Mouse (Mus musculus) heart, postnatal 0 days (tissue): ENCODE results near the gene Cabcoco1. TPM values are rescaled to one million over a fixed set of nuclear protein-coding genes. Genes with fewer than 3 reads are reported as not detected.

Experiments
- ATAC-seq: fragments of 200-750 bp; cut with Nextera tagmentation; 2 replicates; pipeline ENCODE4 v1.8.0; 2017; ENCODE audit warnings: low read depth, moderate number of reproducible peaks, moderate library complexity; ENCODE audit not compliant: insufficient read depth
- DNase-seq: peaks from one replicate; pipeline ENCODE4 v3.0.0-alpha.2; 2016; ENCODE audit warnings: low spot score
- H3K27ac ChIP-seq: fragments of 300-500 bp; sonication (generic); 2 replicates; pipeline ENCODE4 v1.5.1; 2014; ENCODE audit warnings: low read depth, mild to moderate bottlenecking
- H3K27me3 ChIP-seq: fragments of 300-500 bp; sonication (generic); 2 replicates; pipeline ENCODE4 v1.6.1; 2014; ENCODE audit warnings: low read length, mixed read lengths; ENCODE audit not compliant: control insufficient read depth, insufficient read depth
- H3K36me3 ChIP-seq: fragments of 300-500 bp; sonication (generic); replicated peaks from 2 replicates; pipeline ENCODE4 v1.6.1; 2014; ENCODE audit warnings: low read length, mixed read lengths; ENCODE audit not compliant: control insufficient read depth, insufficient read depth
- H3K4me1 ChIP-seq: fragments of 300-500 bp; sonication (generic); 2 replicates; pipeline ENCODE4 v1.6.1; 2014; ENCODE audit warnings: antibody characterized with exemption; ENCODE audit not compliant: control insufficient read depth, insufficient read depth
- H3K4me2 ChIP-seq: fragments of 300-500 bp; sonication (generic); 2 replicates; pipeline ENCODE4 v1.6.1; 2014; ENCODE audit warnings: low read depth, mild to moderate bottlenecking, low read length, moderate library complexity
- H3K4me3 ChIP-seq: fragments of 300-500 bp; sonication (generic); 2 replicates; pipeline ENCODE4 v1.5.1; 2014; ENCODE audit warnings: low read depth, low read length
- H3K9ac ChIP-seq: fragments of 300-500 bp; sonication (generic); replicated peaks from 2 replicates; pipeline ENCODE4 v1.6.1; 2014; ENCODE audit warnings: low read depth, low read length, mixed read lengths
- H3K9me3 ChIP-seq: fragments of 300-500 bp; sonication (generic); replicated peaks from 2 replicates; pipeline ENCODE4 v1.6.1; 2016; ENCODE audit warnings: low read length; ENCODE audit not compliant: control insufficient read depth
- CTCF ChIP-seq: IDR thresholded peaks from 2 replicates; pipeline ENCODE4 v1.5.1; 2016; ENCODE audit warnings: antibody characterized with exemption, control low read depth, low read depth
- EP300 ChIP-seq: IDR thresholded peaks from 2 replicates; pipeline ENCODE4 v1.6.1; 2016; ENCODE audit warnings: antibody characterized with exemption, low read depth
- WGBS: fragments of 180-500 bp; shearing (Covaris S2); extraction: QIAGEN DNeasy Blood & Tissue Kit; methylation state at CpG from one replicate; pipeline ENCODE4 v1.1.7; 2014; 5-methylcytosine and 5-hydroxymethylcytosine counted together
- polyA plus RNA-seq: library from polyadenylated mRNA; unstranded; fragments of >200 nt; fragmentation: Nextera tagmentation; extraction: Ambion mirVana; gene quantifications from 2 replicates; pipeline ENCODE4 v1.2.1, GENCODE M21; 2015
- total RNA-seq: library from RNA; depleted of rRNA; stranded (reverse); fragments of >200 nt; gene quantifications from 2 replicates; pipeline ENCODE4 v1.2.3, GENCODE M21; 2014; ENCODE audit warnings: low replicate concordance

The Cabcoco1 gene
- total and polyA plus RNA-seq, 2 experiments from 2014 or later, result 46.7 to 57.9 TPM

- 80% methylated on average over 13 of the region's 13 CpGs for WGBS
- H3K4me1 ChIP-seq, result no peaks in the 10 kb centered on the region
- TF ChIP-seq EP300 (no peak), CTCF (no peak)
- H3K9me3 ChIP-seq, result no peaks in the 10 kb centered on the region
- no peak for ATAC-seq
- no peak for DNase-seq
- no peak overlapping the region for H3K4me2 ChIP-seq
- no peak overlapping the region for H3K27ac ChIP-seq
- no peak overlapping the region for H3K4me3 ChIP-seq
- no peak overlapping the region for H3K9ac ChIP-seq
- H3K27me3 ChIP-seq, result no peaks in the 10 kb centered on the region
- H3K36me3 ChIP-seq, result no peaks in the 10 kb centered on the region
These were observed 124.5 kb downstream of the Cabcoco1 start for GRCm38 (mm10) chr10:68417074-68417790.

GRCm38 (mm10) chr10:68405936-68406335 lies 135.8 kb downstream of the Cabcoco1 start:
- ATAC-seq (no peak), DNase-seq (no peak)
- H3K36me3 ChIP-seq, result no peaks in the 10 kb centered on the region
- 72% methylated on average over 4 of the region's 4 CpGs for WGBS
- no peaks in the 10 kb centered on the region for H3K27me3 ChIP-seq
- no peak overlapping the region for H3K9ac ChIP-seq
- no peaks in the 10 kb centered on the region for H3K9me3 ChIP-seq
- no peak for TF ChIP-seq EP300
- TF ChIP-seq CTCF, result no peak
- no peaks in the 10 kb centered on the region for H3K4me1 ChIP-seq
- no peak overlapping the region for H3K27ac ChIP-seq
- H3K4me2 ChIP-seq, result no peak overlapping the region
- H3K4me3 ChIP-seq, result no peak overlapping the region

GRCm38 (mm10) chr10:68396786-68397185 lies 144.9 kb downstream of the Cabcoco1 start:
- Histone ChIP-seq H3K9me3 (no peaks in the 10 kb centered on the region; the same call in 1 of the 2 replicates), H3K4me3 (no peak overlapping the region), H3K27ac (no peak overlapping the region), H3K27me3 (no peaks in the 10 kb centered on the region), H3K4me2 (no peak overlapping the region), H3K4me1 (no peaks in the 10 kb centered on the region), H3K9ac (no peak overlapping the region), H3K36me3 (no peaks in the 10 kb centered on the region)
- ATAC-seq (no peak), DNase-seq (peak; percentile 34)
- 58% methylated on average over 8 of the region's 8 CpGs for WGBS
- TF ChIP-seq EP300 (no peak), CTCF (no peak)

GRCm38 (mm10) chr10:68396083-68396482 lies 145.6 kb downstream of the Cabcoco1 start:
- no peak overlapping the region for H3K27ac ChIP-seq
- H3K4me2 ChIP-seq, result no peak overlapping the region
- ATAC-seq (no peak), DNase-seq (no peak)
- no peak for TF ChIP-seq CTCF
- no peak for TF ChIP-seq EP300
- H3K9ac ChIP-seq, result no peak overlapping the region
- H3K4me1 ChIP-seq, result no peaks in the 10 kb centered on the region
- H3K9me3 ChIP-seq, result no peaks in the 10 kb centered on the region; the same call in 1 of the 2 replicates
- no peaks in the 10 kb centered on the region for H3K36me3 ChIP-seq
- no peak overlapping the region for H3K4me3 ChIP-seq
- WGBS, result 65% methylated on average over 2 of the region's 2 CpGs
- no peaks in the 10 kb centered on the region for H3K27me3 ChIP-seq

- no peaks in the 10 kb centered on the region for H3K4me1 ChIP-seq
- no peak for TF ChIP-seq EP300
- no peak for TF ChIP-seq CTCF
- H3K9ac ChIP-seq, result no peak overlapping the region
- H3K27me3 ChIP-seq, result no peaks in the 10 kb centered on the region
- H3K27ac ChIP-seq, result no peak overlapping the region
- no peaks in the 10 kb centered on the region for H3K9me3 ChIP-seq
- DNase-seq (no peak), ATAC-seq (no peak)
- no peak overlapping the region for H3K4me2 ChIP-seq
- H3K36me3 ChIP-seq, result no peaks in the 10 kb centered on the region
- WGBS, result 60% methylated on average over 4 of the region's 4 CpGs
- H3K4me3 ChIP-seq, result no peak overlapping the region
These were observed 150.1 kb downstream of the Cabcoco1 start for GRCm38 (mm10) chr10:68391640-68392039.

GRCm38 (mm10) chr10:68388802-68389201 lies 152.9 kb downstream of the Cabcoco1 start:
- H3K27ac ChIP-seq, result no peak overlapping the region
- TF ChIP-seq CTCF, result no peak
- no peak for TF ChIP-seq EP300
- H3K36me3 ChIP-seq, result no peaks in the 10 kb centered on the region
- no peak overlapping the region for H3K9ac ChIP-seq
- 66% methylated on average over 4 of the region's 4 CpGs for WGBS
- DNase-seq, result no peak
- no peak overlapping the region for H3K4me3 ChIP-seq
- no peaks in the 10 kb centered on the region for H3K4me1 ChIP-seq
- no peak for ATAC-seq
- H3K4me2 ChIP-seq, result no peak overlapping the region
- H3K9me3 ChIP-seq, result 0 out of 2 replicates have a peak, but pooled peaks cover 7% of the 10 kb centered on the region
- H3K27me3 ChIP-seq, result no peaks in the 10 kb centered on the region
